Mouse (Mus musculus): ENCODE data around the gene Nucb2. TPM values are rescaled to one million over a fixed set of nuclear protein-coding genes. Genes with fewer than 3 reads are reported as not detected.

The Nucb2 gene
- polyA plus RNA-seq, 1 experiment from 2014 or later = 32.7 TPM

DNA sequence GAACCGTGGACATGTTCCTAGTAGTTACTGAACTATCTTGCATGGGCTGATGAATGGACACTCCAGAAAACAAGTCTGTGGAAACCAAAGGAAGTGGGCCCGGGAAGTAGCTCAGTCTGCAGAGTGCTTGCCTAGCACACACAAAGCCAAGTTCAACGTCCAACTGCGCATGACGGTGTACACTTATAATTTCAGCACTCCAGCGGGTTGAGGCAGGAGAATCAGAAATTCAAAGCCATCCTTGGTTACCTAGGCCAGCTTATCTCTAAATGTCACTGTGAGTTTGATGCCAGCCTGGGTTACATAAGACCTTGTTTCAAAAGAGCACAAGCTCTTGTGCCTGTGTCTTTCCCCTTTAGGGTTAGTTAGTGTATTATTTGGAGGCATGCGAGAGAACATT, 10.9 kb downstream of the Nucb2 start:
- 93% methylated on average over 7 of the region's 7 CpGs for WGBS
- no peak for ATAC-seq (ENCODE audit: low read depth)
- H3K4me2 ChIP-seq (ENCODE audit: low read depth, low read length) = no peak overlapping the region
- H3K27me3 ChIP-seq (ENCODE audit: control insufficient read depth, insufficient read depth, low read length) = no peaks in the 10 kb centered on the region
- H3K4me3 ChIP-seq (ENCODE audit: low read depth, low read length) = no peak overlapping the region
- no peak overlapping the region for H3K9ac ChIP-seq (replicated peaks; ENCODE audit: low read depth, low read length)
- H3K9me3 ChIP-seq (ENCODE audit: control insufficient read depth, low read length) = no peaks in the 10 kb centered on the region
- no peaks in the 10 kb centered on the region for H3K36me3 ChIP-seq (ENCODE audit: control insufficient read depth, insufficient read depth, low read length)
- H3K4me1 ChIP-seq (ENCODE audit: control insufficient read depth, insufficient read depth, low read length) = peaks cover 3% of the 10 kb centered on the region; the same call in 1 of the 2 replicates
- no peak overlapping the region for H3K27ac ChIP-seq (ENCODE audit: low read depth, low read length)

DNA sequence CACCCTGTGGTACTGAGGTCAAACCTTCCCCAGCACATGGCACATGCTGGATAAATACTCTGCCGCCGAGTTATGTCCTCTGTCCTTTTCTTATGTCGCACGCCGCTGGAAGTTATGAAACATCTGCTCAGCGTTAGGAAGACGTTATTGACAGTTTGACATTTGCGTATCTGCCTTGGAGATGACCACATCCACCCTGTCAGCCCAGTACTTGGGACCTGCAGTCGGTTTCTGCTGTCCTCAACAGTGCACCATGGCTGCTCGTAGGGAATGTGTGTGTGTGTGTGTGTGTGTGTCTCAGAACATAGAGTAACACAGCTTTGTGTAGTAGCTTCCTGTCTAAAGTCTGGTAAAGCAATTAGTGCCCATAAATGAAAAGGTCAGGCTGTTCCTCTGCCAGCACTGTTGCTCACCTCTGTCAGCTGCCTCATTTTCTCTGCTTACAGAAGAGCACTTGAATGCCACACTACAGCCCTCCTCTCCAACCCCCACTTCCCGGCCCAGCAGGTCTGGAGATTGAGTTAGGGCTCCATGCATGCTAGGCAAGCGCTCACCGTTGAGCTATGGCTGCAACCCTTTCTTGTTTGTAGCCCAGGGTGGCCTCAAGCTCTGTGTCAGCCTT, 11.5 kb downstream of the Nucb2 start:
- H3K27me3 ChIP-seq (ENCODE audit: control insufficient read depth, insufficient read depth, low read length) = no peaks in the 10 kb centered on the region
- H3K9ac ChIP-seq (replicated peaks; ENCODE audit: low read depth, low read length) = no peak overlapping the region
- H3K4me3 ChIP-seq (ENCODE audit: low read depth, low read length) = no peak overlapping the region
- H3K36me3 ChIP-seq (ENCODE audit: control insufficient read depth, insufficient read depth, low read length) = no peaks in the 10 kb centered on the region
- WGBS = 83% methylated on average over 13 of the region's 13 CpGs
- H3K27ac ChIP-seq (ENCODE audit: low read depth, low read length) = no peak overlapping the region
- peaks cover 3% of the 10 kb centered on the region; the same call in 1 of the 2 replicates for H3K4me1 ChIP-seq (ENCODE audit: control insufficient read depth, insufficient read depth, low read length)
- H3K4me2 ChIP-seq (ENCODE audit: low read depth, low read length) = no peak overlapping the region
- H3K9me3 ChIP-seq (ENCODE audit: control insufficient read depth, low read length) = no peaks in the 10 kb centered on the region
- no peak for ATAC-seq (ENCODE audit: low read depth)

DNA sequence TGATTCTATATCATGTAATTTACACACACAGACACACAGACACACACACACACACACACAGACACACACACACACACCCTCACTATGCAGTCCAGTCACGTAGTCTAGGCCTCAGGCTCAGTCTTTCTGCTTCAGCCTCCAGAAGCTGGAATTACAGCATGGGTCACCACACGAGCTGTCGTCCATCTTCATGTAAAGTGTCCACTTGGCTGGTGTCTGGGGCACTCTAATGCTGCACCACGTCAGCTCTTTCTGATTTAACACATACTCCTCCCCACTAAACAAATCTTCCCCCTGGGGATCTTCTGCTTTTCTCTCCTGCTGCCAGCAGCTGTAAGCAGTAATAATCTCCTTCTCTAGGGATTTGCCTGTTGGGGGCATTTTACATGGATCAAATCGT, 13.1 kb downstream of the Nucb2 start:
- 21% methylated on average over 5 of the region's 5 CpGs for WGBS
- H3K4me1 ChIP-seq (ENCODE audit: control insufficient read depth, insufficient read depth, low read length) = peaks cover 3% of the 10 kb centered on the region; the same call in 1 of the 2 replicates
- H3K9ac ChIP-seq (replicated peaks; ENCODE audit: low read depth, low read length) = no peak overlapping the region
- H3K36me3 ChIP-seq (ENCODE audit: control insufficient read depth, insufficient read depth, low read length) = no peaks in the 10 kb centered on the region
- peak; percentile 62; the same call in 1 of the 2 replicates for ATAC-seq (ENCODE audit: low read depth)
- H3K27me3 ChIP-seq (ENCODE audit: control insufficient read depth, insufficient read depth, low read length) = no peaks in the 10 kb centered on the region
- H3K4me2 ChIP-seq (ENCODE audit: low read depth, low read length) = no peak overlapping the region
- no peak overlapping the region for H3K4me3 ChIP-seq (ENCODE audit: low read depth, low read length)
- H3K27ac ChIP-seq (ENCODE audit: low read depth, low read length) = peak overlapping the region; percentile 40; the same call in 1 of the 2 replicates
- no peaks in the 10 kb centered on the region for H3K9me3 ChIP-seq (ENCODE audit: control insufficient read depth, low read length)

DNA sequence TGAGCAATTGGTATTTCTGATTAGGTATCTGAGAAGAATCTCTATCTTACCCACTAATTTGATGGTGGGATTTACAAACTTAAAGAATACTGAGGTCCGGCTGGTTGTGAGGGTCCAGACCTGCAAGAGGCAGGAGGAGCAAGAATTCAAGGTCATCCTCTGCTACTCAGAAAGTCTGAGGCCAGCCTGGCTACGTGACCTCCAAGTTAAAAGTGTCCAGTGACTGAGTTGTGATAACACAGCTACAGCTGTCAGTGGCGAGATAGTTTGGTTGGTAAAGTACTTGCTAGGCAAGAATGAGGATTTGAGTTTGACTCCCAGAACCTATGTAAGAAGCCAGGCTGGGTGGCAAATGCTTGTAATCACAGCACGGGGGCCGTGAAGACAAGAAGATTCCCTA, 14.0 kb downstream of the Nucb2 start:
- 0 out of 2 replicates have a peak overlapping the region, but pooled peaks have one; percentile 44 for H3K27ac ChIP-seq (ENCODE audit: low read depth, low read length)

DNA sequence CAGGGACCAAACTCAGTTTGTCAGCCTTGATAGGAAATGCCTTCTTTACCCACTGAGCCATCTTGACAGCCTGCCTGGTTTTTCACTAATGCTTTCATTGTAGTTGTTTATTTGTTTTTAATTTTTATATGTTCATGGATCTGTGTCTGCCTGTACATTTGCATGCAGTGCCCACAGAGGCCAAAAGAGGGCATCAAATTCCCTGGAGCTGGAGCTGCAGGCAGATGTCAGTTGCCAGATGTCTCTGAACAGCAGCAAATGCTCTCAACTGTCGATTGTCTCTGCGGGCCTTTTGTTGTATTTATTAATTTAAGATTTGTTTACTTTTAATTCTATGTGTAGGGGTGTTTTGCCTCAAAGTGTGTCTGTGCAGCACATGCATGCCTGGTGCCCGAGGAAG, 15.6 kb downstream of the Nucb2 start:
- WGBS = 50% methylated on average over 3 of the region's 3 CpGs
- no peak for ATAC-seq (ENCODE audit: low read depth)
- Histone ChIP-seq H3K27ac (ENCODE audit: low read depth, low read length) (no peak overlapping the region), H3K27me3 (ENCODE audit: control insufficient read depth, insufficient read depth, low read length) (no peaks in the 10 kb centered on the region), H3K9ac (replicated peaks; ENCODE audit: low read depth, low read length) (no peak overlapping the region), H3K9me3 (ENCODE audit: control insufficient read depth, low read length) (no peaks in the 10 kb centered on the region), H3K36me3 (ENCODE audit: control insufficient read depth, insufficient read depth, low read length) (peaks cover 8% of the 10 kb centered on the region), H3K4me2 (ENCODE audit: low read depth, low read length) (no peak overlapping the region), H3K4me3 (ENCODE audit: low read depth, low read length) (no peak overlapping the region), H3K4me1 (ENCODE audit: control insufficient read depth, insufficient read depth, low read length) (peaks cover 3% of the 10 kb centered on the region; the same call in 1 of the 2 replicates)

More for the DNA sequence above, 14.0 kb downstream of the Nucb2 start:
- 86% methylated on average over 5 of the region's 5 CpGs for WGBS
- Histone ChIP-seq H3K4me1 (ENCODE audit: control insufficient read depth, insufficient read depth, low read length) (peaks cover 3% of the 10 kb centered on the region; the same call in 1 of the 2 replicates), H3K9me3 (ENCODE audit: control insufficient read depth, low read length) (no peaks in the 10 kb centered on the region), H3K36me3 (ENCODE audit: control insufficient read depth, insufficient read depth, low read length) (no peaks in the 10 kb centered on the region), H3K27me3 (ENCODE audit: control insufficient read depth, insufficient read depth, low read length) (no peaks in the 10 kb centered on the region), H3K4me3 (ENCODE audit: low read depth, low read length) (no peak overlapping the region), H3K9ac (replicated peaks; ENCODE audit: low read depth, low read length) (no peak overlapping the region), H3K4me2 (ENCODE audit: low read depth, low read length) (no peak overlapping the region)
- ATAC-seq (ENCODE audit: low read depth) = no peak

DNA sequence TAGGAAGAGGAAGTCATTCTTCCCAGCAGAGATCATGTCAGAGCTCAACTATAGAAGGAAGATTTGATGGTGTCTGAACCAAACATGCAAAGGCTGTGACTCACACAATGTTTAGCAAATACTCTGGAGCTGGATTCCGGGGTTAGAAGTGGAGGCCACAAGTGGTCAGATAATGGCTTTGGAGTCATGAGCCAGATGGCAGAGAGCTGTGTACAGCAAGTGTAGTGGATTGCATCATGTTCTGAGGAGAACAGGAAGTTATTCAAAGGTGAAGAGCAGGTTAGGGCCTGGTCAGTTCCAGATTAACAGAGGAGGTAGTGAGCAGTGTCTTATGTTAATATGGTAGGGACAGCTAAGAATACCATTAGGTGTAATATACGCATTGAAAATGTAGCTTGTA, 20.4 kb downstream of the Nucb2 start:
- Histone ChIP-seq H3K9ac (replicated peaks; ENCODE audit: low read depth, low read length) (no peak overlapping the region), H3K27ac (ENCODE audit: low read depth, low read length) (no peak overlapping the region), H3K4me1 (ENCODE audit: control insufficient read depth, insufficient read depth, low read length) (no peaks in the 10 kb centered on the region), H3K4me3 (ENCODE audit: low read depth, low read length) (no peak overlapping the region), H3K9me3 (ENCODE audit: control insufficient read depth, low read length) (no peaks in the 10 kb centered on the region), H3K27me3 (ENCODE audit: control insufficient read depth, insufficient read depth, low read length) (no peaks in the 10 kb centered on the region), H3K36me3 (ENCODE audit: control insufficient read depth, insufficient read depth, low read length) (peaks cover 13% of the 10 kb centered on the region), H3K4me2 (ENCODE audit: low read depth, low read length) (no peak overlapping the region)
- ATAC-seq (ENCODE audit: low read depth) = no peak
- WGBS = 95% methylated on average over 2 of the region's 2 CpGs

DNA sequence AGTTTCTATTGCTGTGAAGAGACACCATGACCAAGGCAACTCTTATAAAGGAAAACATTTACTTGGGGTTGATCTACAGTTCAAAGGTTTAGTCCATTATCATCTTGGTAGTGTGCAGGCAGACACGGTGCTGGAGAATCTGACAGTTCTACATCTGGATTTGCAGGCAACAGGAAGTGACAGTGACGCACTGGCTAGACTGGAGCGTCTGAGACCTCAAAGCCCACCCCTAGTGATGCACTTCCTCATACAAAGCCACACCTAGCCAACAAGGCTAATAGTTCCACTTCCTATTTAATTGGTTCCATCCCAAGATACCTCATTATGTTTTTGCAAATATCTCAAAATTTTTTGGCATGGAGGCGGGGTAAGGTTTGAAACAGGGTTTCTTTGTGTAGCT, 25.6 kb downstream of the Nucb2 start:
- no peaks in the 10 kb centered on the region for H3K4me1 ChIP-seq (ENCODE audit: control insufficient read depth, insufficient read depth, low read length)
- H3K4me3 ChIP-seq (ENCODE audit: low read depth, low read length) = no peak overlapping the region
- H3K27me3 ChIP-seq (ENCODE audit: control insufficient read depth, insufficient read depth, low read length) = no peaks in the 10 kb centered on the region
- WGBS = 84% methylated on average over 4 of the region's 4 CpGs
- no peak for ATAC-seq (ENCODE audit: low read depth)
- no peaks in the 10 kb centered on the region for H3K9me3 ChIP-seq (ENCODE audit: control insufficient read depth, low read length)
- H3K36me3 ChIP-seq (ENCODE audit: control insufficient read depth, insufficient read depth, low read length) = peaks cover 4% of the 10 kb centered on the region; the same call in 1 of the 2 replicates
- no peak overlapping the region for H3K9ac ChIP-seq (replicated peaks; ENCODE audit: low read depth, low read length)
- no peak overlapping the region for H3K27ac ChIP-seq (ENCODE audit: low read depth, low read length)
- no peak overlapping the region for H3K4me2 ChIP-seq (ENCODE audit: low read depth, low read length)

DNA sequence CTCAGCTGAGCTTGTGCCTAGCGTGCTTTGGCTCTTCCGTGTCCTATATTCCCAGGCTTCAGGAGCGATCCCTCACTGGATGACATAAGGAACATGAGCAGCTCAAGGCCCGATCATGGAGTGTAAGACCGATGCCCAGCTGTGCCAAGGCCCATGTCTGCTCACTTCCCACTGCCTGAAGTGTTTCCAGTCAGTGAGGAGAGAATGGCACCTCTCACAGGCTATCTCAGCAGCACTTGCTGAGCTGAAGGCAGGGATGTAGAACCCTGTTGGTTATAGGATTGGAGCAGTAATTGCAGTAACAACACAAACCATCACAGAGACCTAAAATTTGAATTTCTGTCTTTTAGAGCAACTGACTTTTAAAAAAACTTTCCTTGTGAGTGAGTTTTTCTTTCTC, 26.3 kb downstream of the Nucb2 start:
- WGBS = 93% methylated on average over 5 of the region's 5 CpGs
- Histone ChIP-seq H3K9ac (replicated peaks; ENCODE audit: low read depth, low read length) (no peak overlapping the region), H3K4me2 (ENCODE audit: low read depth, low read length) (no peak overlapping the region), H3K9me3 (ENCODE audit: control insufficient read depth, low read length) (no peaks in the 10 kb centered on the region), H3K36me3 (ENCODE audit: control insufficient read depth, insufficient read depth, low read length) (peaks cover 4% of the 10 kb centered on the region; the same call in 1 of the 2 replicates), H3K27me3 (ENCODE audit: control insufficient read depth, insufficient read depth, low read length) (no peaks in the 10 kb centered on the region), H3K27ac (ENCODE audit: low read depth, low read length) (no peak overlapping the region), H3K4me1 (ENCODE audit: control insufficient read depth, insufficient read depth, low read length) (no peaks in the 10 kb centered on the region), H3K4me3 (ENCODE audit: low read depth, low read length) (no peak overlapping the region)
- no peak for ATAC-seq (ENCODE audit: low read depth)

DNA sequence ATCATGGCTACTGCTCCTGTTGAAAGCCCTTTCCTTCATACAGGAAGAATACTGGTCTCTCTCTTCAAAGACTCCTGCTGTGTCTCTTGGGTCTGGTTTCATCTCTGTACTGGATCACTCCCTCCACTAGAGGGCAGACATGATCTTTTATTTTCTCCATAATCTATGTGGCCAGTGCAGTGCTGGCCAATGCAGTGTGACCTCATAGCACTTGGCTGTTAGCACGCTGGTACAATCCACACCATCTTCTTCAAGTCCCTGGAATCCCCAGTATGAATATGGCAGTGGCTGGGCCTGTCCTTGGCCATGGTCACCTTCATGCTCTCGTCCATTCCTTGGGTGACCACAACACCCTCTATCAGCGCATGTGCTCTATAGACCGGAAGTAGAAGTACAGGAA, 27.1 kb downstream of the Nucb2 start:
- H3K36me3 ChIP-seq (ENCODE audit: control insufficient read depth, insufficient read depth, low read length) = peaks cover 3% of the 10 kb centered on the region; the same call in 1 of the 2 replicates

More for the DNA sequence above, 27.1 kb downstream of the Nucb2 start:
- H3K9ac ChIP-seq (replicated peaks; ENCODE audit: low read depth, low read length) = no peak overlapping the region
- no peak overlapping the region for H3K4me2 ChIP-seq (ENCODE audit: low read depth, low read length)
- no peak overlapping the region for H3K27ac ChIP-seq (ENCODE audit: low read depth, low read length)
- peak; percentile 75; the same call in 1 of the 2 replicates for ATAC-seq (ENCODE audit: low read depth)
- H3K27me3 ChIP-seq (ENCODE audit: control insufficient read depth, insufficient read depth, low read length) = no peaks in the 10 kb centered on the region
- H3K4me1 ChIP-seq (ENCODE audit: control insufficient read depth, insufficient read depth, low read length) = no peaks in the 10 kb centered on the region
- no peaks in the 10 kb centered on the region for H3K9me3 ChIP-seq (ENCODE audit: control insufficient read depth, low read length)
- H3K4me3 ChIP-seq (ENCODE audit: low read depth, low read length) = no peak overlapping the region
- 80% methylated on average over 4 of the region's 4 CpGs for WGBS

All from neural tube, embryonic 14.5 days (tissue).